In the genomic region with DNA sequence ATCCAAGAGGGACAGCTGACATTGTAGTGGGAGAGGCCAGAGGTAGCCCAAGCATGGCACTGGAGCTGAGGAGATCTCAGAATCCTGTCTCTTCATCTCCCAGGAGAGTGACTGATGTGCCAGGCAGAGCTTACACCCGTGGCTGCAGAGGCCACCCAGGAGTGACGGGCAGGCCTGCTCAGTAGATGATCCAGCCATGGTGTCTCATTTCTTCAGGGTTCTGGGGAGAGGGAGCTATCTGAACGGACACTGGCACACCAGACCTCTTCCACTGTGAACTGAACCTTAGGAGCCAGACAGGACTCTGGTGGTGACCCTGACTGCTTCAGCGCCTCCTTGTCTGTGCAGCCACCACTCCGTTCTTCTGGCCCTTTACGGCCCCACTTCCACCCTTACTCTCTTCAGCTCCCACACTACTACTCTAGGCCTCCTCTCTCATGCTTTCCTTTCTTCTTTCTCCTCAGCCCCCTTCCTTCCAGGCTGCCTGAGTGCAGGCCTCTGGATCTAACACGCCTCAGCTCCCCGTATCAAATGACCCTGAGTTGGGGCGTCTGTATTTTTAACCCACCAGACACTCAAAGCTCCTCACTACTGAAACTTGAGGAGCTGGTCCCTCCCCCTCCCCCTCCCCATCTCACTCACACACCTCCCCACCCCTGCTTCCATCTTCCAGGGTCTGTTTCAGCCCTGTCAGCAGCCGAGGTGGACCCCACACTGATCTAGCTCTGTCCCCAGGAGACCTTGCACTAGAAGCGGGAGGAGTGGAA, we compare ENCODE assay signal across 12 mouse cellular contexts. TPM values are rescaled to one million over a fixed set of nuclear protein-coding genes. Genes with fewer than 3 reads are reported as not detected.
DNase-seq lines count a peak whose midpoint lies in the region; ATAC-seq lines count a peak whose summit lies in the region.
"Had no signal": no experiment of that assay in that cellular context is flagged by ENCODE, and none has a peak within 500 bp of the region (broad histone marks: within the 10 kb centered on the region; RNA-seq: fewer than 3 reads in every experiment).

No protein-coding gene starts in this region.

- peak overlapping the region; percentile 67; the same call in 1 of the 2 replicates for H3K27ac ChIP-seq in hindbrain, embryonic 11.5 days (ENCODE audit: low read depth, low read length)
- no peak overlapping the region for H3K27ac ChIP-seq in hindbrain, embryonic 16.5 days (ENCODE audit: low read depth, low read length)
- H3K27ac ChIP-seq in brown adipose tissue, adult 24 weeks (replicated peaks; ENCODE audit: low read depth, low read length): peak overlapping the region; percentile 92
- H3K27ac ChIP-seq in embryonic facial prominence, embryonic 11.5 days (replicated peaks; ENCODE audit: low read depth, low read length): peak overlapping the region; percentile 73
- H3K27ac ChIP-seq in hindbrain, embryonic 14.5 days: peak overlapping the region; percentile 63; the same call in 1 of the 2 replicates

- H3K27me3 ChIP-seq in hindbrain, embryonic 11.5 days (ENCODE audit: control insufficient read depth, insufficient read depth, low read length): no peaks in the 10 kb centered on the region
- H3K27me3 ChIP-seq in hindbrain, embryonic 16.5 days (replicated peaks; ENCODE audit: control insufficient read depth, insufficient read depth, low read length): no peaks in the 10 kb centered on the region
- no peaks in the 10 kb centered on the region for H3K27me3 ChIP-seq in embryonic facial prominence, embryonic 11.5 days (ENCODE audit: control insufficient read depth, insufficient read depth, low read length)
- no peaks in the 10 kb centered on the region for H3K27me3 ChIP-seq in hindbrain, embryonic 14.5 days (ENCODE audit: control insufficient read depth, insufficient read depth, low read length)
- H3K27me3 ChIP-seq: midbrain, embryonic 13.5 days had no signal

- no peak overlapping the region for H3K4me3 ChIP-seq in hindbrain, embryonic 11.5 days (ENCODE audit: low read depth, low read length)
- no peak overlapping the region for H3K4me3 ChIP-seq in hindbrain, embryonic 16.5 days (ENCODE audit: low read length)
- no peak overlapping the region for H3K4me3 ChIP-seq in brown adipose tissue, adult 24 weeks (ENCODE audit: insufficient read depth, low read depth, low read length)
- H3K4me3 ChIP-seq in embryonic facial prominence, embryonic 11.5 days (ENCODE audit: low read depth, low read length): no peak overlapping the region
- no peak overlapping the region for H3K4me3 ChIP-seq in hindbrain, embryonic 14.5 days (replicated peaks; ENCODE audit: low read length)
- H3K4me3 ChIP-seq: midbrain, embryonic 13.5 days had no signal

- H3K4me1 ChIP-seq in hindbrain, embryonic 11.5 days (replicated peaks; ENCODE audit: control insufficient read depth, insufficient read depth, low read length): peaks cover 3% of the 10 kb centered on the region; the same call in 1 of the 2 replicates
- H3K4me1 ChIP-seq in hindbrain, embryonic 16.5 days (ENCODE audit: control insufficient read depth, insufficient read depth, low read depth, low read length): peaks cover 17% of the 10 kb centered on the region
- 0 out of 2 replicates have a peak, but pooled peaks cover 5% of the 10 kb centered on the region for H3K4me1 ChIP-seq in brown adipose tissue, adult 24 weeks (ENCODE audit: control insufficient read depth, insufficient read depth, insufficient read length, low read length)
- peaks cover 5% of the 10 kb centered on the region; the same call in 1 of the 2 replicates for H3K4me1 ChIP-seq in embryonic facial prominence, embryonic 11.5 days (ENCODE audit: control insufficient read depth, insufficient read depth, low read length)
- H3K4me1 ChIP-seq in hindbrain, embryonic 14.5 days (replicated peaks; ENCODE audit: control insufficient read depth, insufficient read depth, low read length): peaks cover 23% of the 10 kb centered on the region

- 36% methylated on average over 11 of the region's 11 CpGs for WGBS in hindbrain, embryonic 11.5 days
- WGBS in hindbrain, embryonic 16.5 days: 51% methylated on average over 11 of the region's 11 CpGs
- 23% methylated on average over 11 of the region's 11 CpGs for WGBS in embryonic facial prominence, embryonic 11.5 days
- WGBS in hindbrain, embryonic 14.5 days: 41% methylated on average over 11 of the region's 11 CpGs

- H3K9me3 ChIP-seq in hindbrain, embryonic 11.5 days (ENCODE audit: control insufficient read depth, low read length): no peaks in the 10 kb centered on the region
- H3K9me3 ChIP-seq in hindbrain, embryonic 16.5 days (ENCODE audit: control insufficient read depth, low read length): no peaks in the 10 kb centered on the region
- H3K9me3 ChIP-seq in embryonic facial prominence, embryonic 11.5 days (replicated peaks; ENCODE audit: control insufficient read depth, low read length): no peaks in the 10 kb centered on the region
- H3K9me3 ChIP-seq in hindbrain, embryonic 14.5 days (ENCODE audit: control insufficient read depth, low read length): no peaks in the 10 kb centered on the region
- H3K9me3 ChIP-seq: midbrain, embryonic 13.5 days had no signal

- H3K9ac ChIP-seq in hindbrain, embryonic 11.5 days (ENCODE audit: low read depth, low read length): no peak overlapping the region
- H3K9ac ChIP-seq in hindbrain, embryonic 16.5 days (ENCODE audit: low read depth, low read length): no peak overlapping the region
- H3K9ac ChIP-seq in embryonic facial prominence, embryonic 11.5 days (replicated peaks; ENCODE audit: low read length): 0 out of 2 replicates have a peak overlapping the region, but pooled peaks have one; percentile 1
- no peak overlapping the region for H3K9ac ChIP-seq in hindbrain, embryonic 14.5 days
- H3K9ac ChIP-seq: midbrain, embryonic 13.5 days had no signal

- peak; percentile 11; the same call in 1 of the 2 replicates for ATAC-seq in hindbrain, embryonic 11.5 days (ENCODE audit: low FRiP score)
- ATAC-seq in hindbrain, embryonic 16.5 days: no peak
- ATAC-seq in embryonic facial prominence, embryonic 11.5 days (replicated peaks; ENCODE audit: insufficient number of reproducible peaks, low FRiP score, low TSS enrichment, low read depth): peak; percentile 73
- ATAC-seq in hindbrain, embryonic 14.5 days (ENCODE audit: low FRiP score): no peak
- ATAC-seq: midbrain, embryonic 13.5 days had no signal

- DNase-seq in hindbrain, embryonic 11.5 days (ENCODE audit: low spot score): no peak
- DNase-seq in embryonic facial prominence, embryonic 11.5 days (ENCODE audit: low spot score): peak; percentile 77
- DNase-seq in hindbrain, embryonic 14.5 days (ENCODE audit: low spot score): no peak
- DNase-seq in right cerebral cortex, postnatal 14 days: no peak
- DNase-seq in right cerebral cortex, postnatal 4 days: no peak
- DNase-seq in ovary, adult 18-20 months (ENCODE audit: low spot score): no peak
- DNase-seq: cerebellum, adult 2 months; layer of hippocampus, postnatal 36 days; thymus, postnatal 4 days had no signal

- no peak overlapping the region for H3K4me2 ChIP-seq in hindbrain, embryonic 11.5 days (replicated peaks; ENCODE audit: low read depth, low read length)
- H3K4me2 ChIP-seq in hindbrain, embryonic 16.5 days (ENCODE audit: low read length): no peak overlapping the region
- H3K4me2 ChIP-seq in embryonic facial prominence, embryonic 11.5 days (ENCODE audit: low read depth, low read length): no peak overlapping the region
- H3K4me2 ChIP-seq in hindbrain, embryonic 14.5 days (replicated peaks): no peak overlapping the region
- H3K4me2 ChIP-seq: midbrain, embryonic 13.5 days had no signal

- H3K36me3 ChIP-seq in hindbrain, embryonic 11.5 days (ENCODE audit: control insufficient read depth, insufficient read depth, low read length): no peaks in the 10 kb centered on the region
- no peaks in the 10 kb centered on the region for H3K36me3 ChIP-seq in hindbrain, embryonic 16.5 days (ENCODE audit: control insufficient read depth, insufficient read depth, low read length)
- no peaks in the 10 kb centered on the region for H3K36me3 ChIP-seq in embryonic facial prominence, embryonic 11.5 days (replicated peaks; ENCODE audit: control insufficient read depth, insufficient read depth, low read depth, low read length)
- H3K36me3 ChIP-seq in hindbrain, embryonic 14.5 days (replicated peaks; ENCODE audit: control insufficient read depth, insufficient read depth): no peaks in the 10 kb centered on the region
- H3K36me3 ChIP-seq: midbrain, embryonic 13.5 days had no signal

RNA-seq across cellular contexts. Expression of a gene that starts 1.8 kb away (rescaled TPM):
- 1.4 and 2.5 TPM in 2 replicates for polyA plus RNA-seq in hindbrain, embryonic 11.5 days (2014; fragmentation: Nextera tagmentation; extraction: Ambion mirVana)
- 1.5 and 5.5 TPM in 2 replicates for polyA plus RNA-seq in hindbrain, embryonic 16.5 days (2015; fragmentation: Nextera tagmentation; extraction: Ambion mirVana)
- polyA plus RNA-seq in brown adipose tissue, adult 24 weeks (2012; ENCODE audit: insufficient read depth, insufficient read length, missing spikeins): 29.6 and 47.6 TPM in 2 replicates
- polyA plus RNA-seq in embryonic facial prominence, embryonic 11.5 days (2014; fragmentation: Nextera tagmentation; extraction: Ambion mirVana): 1.7 and 2.3 TPM in 2 replicates
- 1.4 and 2.2 TPM in 2 replicates for polyA plus RNA-seq in hindbrain, embryonic 14.5 days (2014; fragmentation: Nextera tagmentation; extraction: Ambion mirVana)

RNA-seq across cellular contexts. Expression of a gene that starts 14.9 kb away (rescaled TPM):
- polyA plus RNA-seq in hindbrain, embryonic 11.5 days (2014; fragmentation: Nextera tagmentation; extraction: Ambion mirVana): 283 and 321 TPM in 2 replicates
- 538 and 563 TPM in 2 replicates for polyA plus RNA-seq in hindbrain, embryonic 16.5 days (2015; fragmentation: Nextera tagmentation; extraction: Ambion mirVana)
- 41.7 and 43.8 TPM in 2 replicates for polyA plus RNA-seq in brown adipose tissue, adult 24 weeks (2012; ENCODE audit: insufficient read depth, insufficient read length, missing spikeins)
- 121 and 123 TPM in 2 replicates for polyA plus RNA-seq in embryonic facial prominence, embryonic 11.5 days (2014; fragmentation: Nextera tagmentation; extraction: Ambion mirVana)
- 363 and 428 TPM in 2 replicates for polyA plus RNA-seq in hindbrain, embryonic 14.5 days (2014; fragmentation: Nextera tagmentation; extraction: Ambion mirVana)

RNA-seq across cellular contexts. Expression of a gene that starts 36.7 kb away (rescaled TPM):
- polyA plus RNA-seq in hindbrain, embryonic 11.5 days (2014; fragmentation: Nextera tagmentation; extraction: Ambion mirVana): 0.06 TPM in 1 of 2 replicates, not detected in the other
- polyA plus RNA-seq in hindbrain, embryonic 16.5 days (2015; fragmentation: Nextera tagmentation; extraction: Ambion mirVana): 0.06 TPM in 1 of 2 replicates, not detected in the other
- polyA plus RNA-seq in brown adipose tissue, adult 24 weeks (2012; ENCODE audit: insufficient read depth, insufficient read length, missing spikeins): not detected in 2 replicates
- polyA plus RNA-seq in embryonic facial prominence, embryonic 11.5 days (2014; fragmentation: Nextera tagmentation; extraction: Ambion mirVana): not detected in 2 replicates
- 0.15 TPM in 1 of 2 replicates, not detected in the other for polyA plus RNA-seq in hindbrain, embryonic 14.5 days (2014; fragmentation: Nextera tagmentation; extraction: Ambion mirVana)
- polyA plus RNA-seq: cerebellum, adult 2 months; midbrain, embryonic 13.5 days had no signal

RNA-seq across cellular contexts. Expression of a gene that starts 40.0 kb away (rescaled TPM):
- polyA plus RNA-seq in hindbrain, embryonic 11.5 days (2014; fragmentation: Nextera tagmentation; extraction: Ambion mirVana): 123 and 136 TPM in 2 replicates
- 84.7 and 88.3 TPM in 2 replicates for polyA plus RNA-seq in hindbrain, embryonic 16.5 days (2015; fragmentation: Nextera tagmentation; extraction: Ambion mirVana)
- polyA plus RNA-seq in brown adipose tissue, adult 24 weeks (2012; ENCODE audit: insufficient read depth, insufficient read length, missing spikeins): 4.3 and 10.5 TPM in 2 replicates
- 30.1 and 36.7 TPM in 2 replicates for polyA plus RNA-seq in embryonic facial prominence, embryonic 11.5 days (2014; fragmentation: Nextera tagmentation; extraction: Ambion mirVana)
- polyA plus RNA-seq in hindbrain, embryonic 14.5 days (2014; fragmentation: Nextera tagmentation; extraction: Ambion mirVana): 64.7 and 69.0 TPM in 2 replicates

Comparison
In these comparisons a context has a peak if more than half of its experiments do, and no peak if none do; other contexts are left out.
1. ATAC-seq: peak in hindbrain, embryonic 11.5 days (single experiment) and embryonic facial prominence, embryonic 11.5 days (single experiment); none in hindbrain, embryonic 16.5 days (single experiment) and hindbrain, embryonic 14.5 days (single experiment).